Mouse (Mus musculus) MEL (cell line): ENCODE measurements around the gene Sema3b. TPM values are rescaled to one million over a fixed set of nuclear protein-coding genes. Genes with fewer than 3 reads are reported as not detected.
A peak's percentile ranks its signal among the peaks of the same experiment; 100 is the strongest.
"Not testable (repeated sequence)": the region's sequence is repeated elsewhere in the genome, so short reads cannot be mapped to it uniquely, and the experiment has no call there.

Experiments
- DNase-seq: peaks from one replicate; pipeline ENCODE4 v3.0.0; 2011; ENCODE audit warnings: low read depth, low spot score
- H3K27ac ChIP-seq: 2 replicates; pipeline ENCODE4 v1.5.1; 2012; ENCODE audit warnings: low read depth, mild to moderate bottlenecking, control low read depth, low read length, moderate library complexity; ENCODE audit not compliant: control insufficient read depth
- H3K27me3 ChIP-seq, 2 experiments: fragments of 150-350 bp in 1 of 2; sonication (generic) in 1 of 2; 2 replicates each; pipeline ENCODE4 v1.6.1; 2012; ENCODE audit warnings: low read length in 2 of 2, mild to moderate bottlenecking in 2 of 2, improper control_type of control experiment in 1 of 2, moderate library complexity in 1 of 2; ENCODE audit not compliant: insufficient read depth in 2 of 2, control insufficient read depth in 1 of 2
- H3K36me3 ChIP-seq, 2 experiments: 2 replicates each; pipeline ENCODE4 v1.6.1; 2012 to 2014; ENCODE audit warnings: low read length in 2 of 2, improper control_type of control experiment in 1 of 2, inconsistent platforms in 1 of 2, mild to moderate bottlenecking in 1 of 2; ENCODE audit not compliant: insufficient read depth in 2 of 2, control insufficient read depth in 1 of 2
- H3K4me1 ChIP-seq, 2 experiments: fragments of 150-350 bp in 1 of 2; sonication (generic) in 1 of 2; 2 replicates each; pipeline ENCODE4 v1.6.1; 2012; ENCODE audit warnings: low read length in 2 of 2, improper control_type of control experiment in 1 of 2, mild to moderate bottlenecking in 1 of 2; ENCODE audit not compliant: insufficient read depth in 2 of 2, control insufficient read depth in 1 of 2
- H3K4me3 ChIP-seq, 2 experiments: fragments of 150-350 bp in 1 of 2; sonication (generic) in 1 of 2; 2 replicates each; pipeline ENCODE4 v1.5.1; 2012; ENCODE audit warnings: low read depth in 2 of 2, low read length in 2 of 2, mild to moderate bottlenecking in 2 of 2, moderate library complexity in 2 of 2, control low read depth in 1 of 2, improper control_type of control experiment in 1 of 2; ENCODE audit not compliant: control insufficient read depth in 1 of 2, insufficient read depth in 1 of 2
- H3K79me2 ChIP-seq: 2 replicates; pipeline ENCODE4 v1.6.1; 2012; ENCODE audit warnings: mild to moderate bottlenecking, low read length, moderate library complexity; ENCODE audit not compliant: control insufficient read depth, poor library complexity, insufficient read depth
- H3K9ac ChIP-seq: 2 replicates; pipeline ENCODE4 v1.6.1; 2012; ENCODE audit warnings: low read depth, mild to moderate bottlenecking, control low read depth, low read length, moderate library complexity; ENCODE audit not compliant: control insufficient read depth, poor library complexity, severe bottlenecking
- H3K9me3 ChIP-seq: fragments of 150-350 bp; sonication (generic); replicated peaks from 2 replicates; pipeline ENCODE4 v1.6.1; 2012; ENCODE audit warnings: mild to moderate bottlenecking, low read length, improper control_type of control experiment, moderate library complexity; ENCODE audit not compliant: insufficient read depth
- BHLHE40 ChIP-seq: IDR thresholded peaks from 2 replicates; pipeline ENCODE4 v1.6.1; 2012; ENCODE audit warnings: low read depth, mild to moderate bottlenecking, inconsistent platforms, low read length, improper control_type of control experiment, borderline replicate concordance
- CHD1 ChIP-seq: IDR thresholded peaks from 2 replicates; pipeline ENCODE4 v1.6.1; 2012; ENCODE audit warnings: low read depth, mild to moderate bottlenecking, inconsistent platforms, low read length, improper control_type of control experiment
- CHD2 ChIP-seq: IDR thresholded peaks from 2 replicates; pipeline ENCODE4 v1.6.1; 2011; ENCODE audit warnings: low read length, improper control_type of control experiment
- CTCF ChIP-seq, 3 experiments: IDR thresholded peaks in 2 of 3; conservative IDR thresholded peaks in 1 of 3; 2 replicates each; pipeline ENCODE4 v1.5.1; 2011 to 2012; ENCODE audit warnings: low read length in 3 of 3, low read depth in 2 of 3, mild to moderate bottlenecking in 2 of 3, improper control_type of control experiment in 1 of 3, inconsistent platforms in 1 of 3, mixed read lengths in 1 of 3, moderate library complexity in 1 of 3; ENCODE audit not compliant: control insufficient read depth in 1 of 3, insufficient read depth in 1 of 3, poor library complexity in 1 of 3, severe bottlenecking in 1 of 3
- E2F4 ChIP-seq: IDR thresholded peaks from 2 replicates; pipeline ENCODE4 v1.6.1; 2011; ENCODE audit warnings: low read depth, low read length, improper control_type of control experiment, borderline replicate concordance
- EP300 ChIP-seq, 2 experiments: IDR thresholded peaks; 2 replicates each; pipeline ENCODE4 v1.6.1; 2011; ENCODE audit warnings: improper control_type of control experiment in 2 of 2, low read length in 2 of 2, low read depth in 1 of 2, mild to moderate bottlenecking in 1 of 2
- ETS1 ChIP-seq: IDR thresholded peaks from 2 replicates; pipeline ENCODE4 v1.6.1; 2012; ENCODE audit warnings: low read depth, mild to moderate bottlenecking, inconsistent platforms, low read length, improper control_type of control experiment, moderate library complexity
- MAX ChIP-seq: IDR thresholded peaks from 2 replicates; pipeline ENCODE4 v1.6.1; 2011; ENCODE audit warnings: low read length, improper control_type of control experiment
- MAZ ChIP-seq: IDR thresholded peaks from 2 replicates; pipeline ENCODE4 v1.6.1; 2012; ENCODE audit warnings: low read depth, mild to moderate bottlenecking, inconsistent platforms, low read length, improper control_type of control experiment
- MEF2A ChIP-seq: IDR thresholded peaks from 2 replicates; pipeline ENCODE4 v1.6.1; 2014; ENCODE audit warnings: low read depth, mild to moderate bottlenecking, inconsistent platforms, low read length, improper control_type of control experiment; ENCODE audit not compliant: poor library complexity, insufficient replicate concordance, severe bottlenecking; ENCODE audit errors: extremely low read depth
- MYC ChIP-seq: IDR thresholded peaks from 2 replicates; pipeline ENCODE4 v1.6.1; 2011; ENCODE audit warnings: low read depth, mild to moderate bottlenecking, low read length, improper control_type of control experiment, moderate library complexity
- NELFE ChIP-seq: IDR thresholded peaks from 2 replicates; pipeline ENCODE4 v1.6.1; 2011; ENCODE audit warnings: low read depth, low read length, improper control_type of control experiment
- POLR2A ChIP-seq, 2 experiments: IDR thresholded peaks; 2 replicates each; pipeline ENCODE4 v1.6.1; 2011 to 2012; ENCODE audit warnings: low read length in 2 of 2, mild to moderate bottlenecking in 2 of 2, control low read depth in 1 of 2, improper control_type of control experiment in 1 of 2, low read depth in 1 of 2, moderate library complexity in 1 of 2; ENCODE audit not compliant: control insufficient read depth in 1 of 2, insufficient read depth in 1 of 2, poor library complexity in 1 of 2
- POLR2AphosphoS5 ChIP-seq: IDR thresholded peaks from 2 replicates; pipeline ENCODE4 v1.6.1; 2012; ENCODE audit warnings: low read depth, borderline replicate concordance, mild to moderate bottlenecking, inconsistent platforms, low read length, moderate library complexity, mixed read lengths
- SIN3A ChIP-seq: IDR thresholded peaks from 2 replicates; pipeline ENCODE4 v1.6.1; 2012; ENCODE audit warnings: low read length, improper control_type of control experiment, inconsistent platforms
- TBP ChIP-seq: IDR thresholded peaks from 2 replicates; pipeline ENCODE4 v1.8.0; 2011; ENCODE audit warnings: low read depth, low read length, improper control_type of control experiment
- TCF12 ChIP-seq: IDR thresholded peaks from 2 replicates; pipeline ENCODE4 v1.6.1; 2014; ENCODE audit warnings: low read depth, mild to moderate bottlenecking, inconsistent platforms, low read length, improper control_type of control experiment, moderate library complexity
- ZC3H11A ChIP-seq: IDR thresholded peaks from 2 replicates; pipeline ENCODE4 v1.6.1; 2012; ENCODE audit warnings: low read depth, mild to moderate bottlenecking, inconsistent platforms, low read length, improper control_type of control experiment
- ZKSCAN1 ChIP-seq: IDR thresholded peaks from 2 replicates; pipeline ENCODE4 v1.6.1; 2012; ENCODE audit warnings: low read depth, mild to moderate bottlenecking, inconsistent platforms, low read length, improper control_type of control experiment, moderate library complexity
- ZMIZ1 ChIP-seq: IDR thresholded peaks from 2 replicates; pipeline ENCODE4 v1.6.1; 2012; ENCODE audit warnings: low read depth, mild to moderate bottlenecking, inconsistent platforms, low read length, improper control_type of control experiment, moderate library complexity
- ZNF384 ChIP-seq: IDR thresholded peaks from 2 replicates; pipeline ENCODE4 v1.6.1; 2012; ENCODE audit warnings: low read depth, mild to moderate bottlenecking, inconsistent platforms, low read length, improper control_type of control experiment
- polyA plus RNA-seq, 2 experiments: library from polyadenylated mRNA; stranded (reverse) in 1 of 2; unstranded in 1 of 2; fragments of >175 nt in 1 of 2; fragments of >200 nt in 1 of 2; gene quantifications; 2 replicates each; pipeline versions ENCODE4 v1.2.1 to v1.2.4; 2012; ENCODE audit warnings: low replicate concordance in 2 of 2, low read depth in 1 of 2; ENCODE audit not compliant: insufficient read length in 2 of 2, insufficient read depth in 1 of 2, missing spikeins in 1 of 2
- total RNA-seq: library from RNA; depleted of rRNA; stranded (reverse); fragments of 300-350 nt; gene quantifications from 2 replicates; pipeline ENCODE4 v1.2.3, GENCODE M21; 2012

The Sema3b gene
- total and polyA plus RNA-seq, 3 experiments = 0.04 to 0.21 TPM; not detected in 1

DNA sequence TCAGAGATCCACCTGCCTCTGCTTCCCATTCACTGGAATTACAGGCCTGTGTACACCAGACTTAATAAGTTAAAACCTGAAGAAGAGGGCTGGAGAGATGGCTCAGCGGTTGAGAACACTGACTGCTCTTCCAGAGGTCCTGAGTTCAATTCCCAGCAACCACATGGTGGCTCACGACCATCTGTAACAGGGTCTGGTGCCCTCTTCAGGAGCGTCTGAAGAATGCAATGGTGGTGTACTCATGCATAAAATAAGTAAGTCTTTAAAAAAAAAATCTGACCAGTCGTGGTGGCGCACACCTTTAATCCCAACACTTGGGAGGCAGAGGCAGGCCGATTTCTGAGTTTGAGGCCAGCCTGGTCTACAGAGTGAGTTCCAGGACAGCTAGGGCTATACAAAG lies 35.3 kb downstream of the Sema3b start:
- not testable (repeated sequence) for H3K9ac ChIP-seq, H3K4me3 ChIP-seq, H3K27ac ChIP-seq, H3K27me3 ChIP-seq, H3K9me3 ChIP-seq
- H3K36me3 ChIP-seq = peaks cover 0 to 27% of the 10 kb centered on the region in 2 experiments; a peak in 2 of 4 replicates
- peak; percentile 51 for DNase-seq
- TF ChIP-seq CTCF (IDR thresholded peaks at IDR 0.05 in 2 of 3, conservative IDR thresholded peaks at IDR 0.05 in 1 of 3; ENCODE audit: control insufficient read depth in 1 of 3, insufficient read depth in 1 of 3, low read depth in 2 of 3, low read length in 3 of 3, poor library complexity in 1 of 3, severe bottlenecking in 1 of 3) = peak in 2 of 3 experiments; percentile 30 to 49; a peak in 5 of 6 replicates
- 0 out of 2 replicates have a peak, but pooled peaks have one; percentile 48 for TF ChIP-seq MYC
- peak; percentile 39; the same call in 1 of the 2 replicates for TF ChIP-seq ZNF384
- H3K79me2 ChIP-seq = peaks cover 14% of the 10 kb centered on the region
- H3K4me1 ChIP-seq = peaks cover 9 to 44% of the 10 kb centered on the region in 2 experiments

GRCm38 (mm10) chr9:107572327-107572662 lies 36.7 kb downstream of the Sema3b start:
- H3K79me2 ChIP-seq = peaks cover 14% of the 10 kb centered on the region
- H3K27me3 ChIP-seq = no peaks in the 10 kb centered on the region
- TF ChIP-seq ZMIZ1 (no peak), SIN3A (no peak), MEF2A (no peak), BHLHE40 (no peak), ZC3H11A (no peak), POLR2A (IDR thresholded peaks at IDR 0.05; ENCODE audit: control insufficient read depth in 1 of 2, insufficient read depth in 1 of 2, low read depth in 1 of 2, low read length in 2 of 2, poor library complexity in 1 of 2) (no peak), ZKSCAN1 (no peak), ETS1 (no peak), TBP (no peak), NELFE (no peak), EP300 (IDR thresholded peaks at IDR 0.05; ENCODE audit: low read depth in 1 of 2, low read length in 2 of 2) (no peak), CTCF (IDR thresholded peaks at IDR 0.05 in 2 of 3, conservative IDR thresholded peaks at IDR 0.05 in 1 of 3; ENCODE audit: control insufficient read depth in 1 of 3, insufficient read depth in 1 of 3, low read depth in 2 of 3, low read length in 3 of 3, poor library complexity in 1 of 3, severe bottlenecking in 1 of 3) (no peak), CHD2 (no peak), MAX (no peak), TCF12 (no peak), E2F4 (no peak), MAZ (no peak), CHD1 (no peak), POLR2AphosphoS5 (no peak), ZNF384 (no peak)
- no peaks in the 10 kb centered on the region for H3K9me3 ChIP-seq
- H3K9ac ChIP-seq = no peak overlapping the region
- DNase-seq = no peak
- H3K36me3 ChIP-seq = peaks cover 0 to 30% of the 10 kb centered on the region in 2 experiments; a peak in 2 of 4 replicates
- no peak overlapping the region for H3K4me3 ChIP-seq
- H3K27ac ChIP-seq = no peak overlapping the region; the same call in 1 of the 2 replicates
- peaks cover 9 to 48% of the 10 kb centered on the region in 2 experiments for H3K4me1 ChIP-seq
